Mouse (Mus musculus): Measurements from ENCODE around the gene Tusc2. TPM values are rescaled to one million over a fixed set of nuclear protein-coding genes. Genes with fewer than 3 reads are reported as not detected.

Tusc2 gene
- polyA plus RNA-seq, 1 experiment from 2014 or later: 98.5 TPM

GRCm38 (mm10) chr9:107580501-107581317 lies 17.7 kb downstream of the Tusc2 start, which contains the start of gene Hyal3:
TSS of gene Hyal3 (plus strand) at chr9:107580818.
- under 1% methylated on average over 32 of the region's 32 CpGs for WGBS
- peak within 1 kb of the TSS; percentile 92 for H3K27ac ChIP-seq (ENCODE audit: low read length)
- H3K4me1 ChIP-seq (replicated peaks; ENCODE audit: control insufficient read depth, insufficient read depth, low read length): peaks cover 29% of the 10 kb centered on the region
- H3K4me3 ChIP-seq (replicated peaks; ENCODE audit: low read length): peak within 1 kb of the TSS; percentile 74
- peak within 1 kb of the TSS; percentile 84 for H3K9ac ChIP-seq (replicated peaks; ENCODE audit: low read depth, low read length)
- peak within 1 kb of the TSS; percentile 99 for H3K4me2 ChIP-seq (ENCODE audit: low read length)
- no peaks in the 10 kb centered on the region for H3K27me3 ChIP-seq (replicated peaks; ENCODE audit: control insufficient read depth, insufficient read depth, low read length)
- peak; percentile 86 for ATAC-seq
- H3K36me3 ChIP-seq (ENCODE audit: control insufficient read depth, insufficient read depth): no peaks in the 10 kb centered on the region
- no peaks in the 10 kb centered on the region for H3K9me3 ChIP-seq (ENCODE audit: control insufficient read depth, low read length)

- peaks cover 29% of the 10 kb centered on the region for H3K4me1 ChIP-seq (replicated peaks; ENCODE audit: control insufficient read depth, insufficient read depth, low read length)
- 77% methylated on average over 4 of the region's 4 CpGs for WGBS
- peak overlapping the region; percentile 99 for H3K4me2 ChIP-seq (ENCODE audit: low read length)
- H3K27ac ChIP-seq (ENCODE audit: low read length): no peak overlapping the region
- ATAC-seq: no peak
- no peaks in the 10 kb centered on the region for H3K27me3 ChIP-seq (replicated peaks; ENCODE audit: control insufficient read depth, insufficient read depth, low read length)
- H3K36me3 ChIP-seq (ENCODE audit: control insufficient read depth, insufficient read depth): no peaks in the 10 kb centered on the region
- H3K9me3 ChIP-seq (ENCODE audit: control insufficient read depth, low read length): no peaks in the 10 kb centered on the region
- peak overlapping the region; percentile 74 for H3K4me3 ChIP-seq (replicated peaks; ENCODE audit: low read length)
- H3K9ac ChIP-seq (replicated peaks; ENCODE audit: low read depth, low read length): no peak overlapping the region
Measured at GRCm38 (mm10) chr9:107581584-107581983, 18.5 kb downstream of the Tusc2 start.

- peaks cover 29% of the 10 kb centered on the region for H3K4me1 ChIP-seq (replicated peaks; ENCODE audit: control insufficient read depth, insufficient read depth, low read length)
- no peak overlapping the region for H3K4me3 ChIP-seq (replicated peaks; ENCODE audit: low read length)
- no peak overlapping the region for H3K27ac ChIP-seq (ENCODE audit: low read length)
- H3K4me2 ChIP-seq (ENCODE audit: low read length): no peak overlapping the region
- 88% methylated on average over 7 of the region's 7 CpGs for WGBS
- no peak for ATAC-seq
- H3K9ac ChIP-seq (replicated peaks; ENCODE audit: low read depth, low read length): no peak overlapping the region
- no peaks in the 10 kb centered on the region for H3K36me3 ChIP-seq (ENCODE audit: control insufficient read depth, insufficient read depth)
- no peaks in the 10 kb centered on the region for H3K9me3 ChIP-seq (ENCODE audit: control insufficient read depth, low read length)
- H3K27me3 ChIP-seq (replicated peaks; ENCODE audit: control insufficient read depth, insufficient read depth, low read length): no peaks in the 10 kb centered on the region
Measured at GRCm38 (mm10) chr9:107582509-107583062, 19.5 kb downstream of the Tusc2 start.

- 89% methylated on average over 14 of the region's 14 CpGs for WGBS
- Histone ChIP-seq H3K9ac (replicated peaks; ENCODE audit: low read depth, low read length) (no peak overlapping the region), H3K27ac (ENCODE audit: low read length) (no peak overlapping the region), H3K4me1 (replicated peaks; ENCODE audit: control insufficient read depth, insufficient read depth, low read length) (peaks cover 32% of the 10 kb centered on the region), H3K4me2 (ENCODE audit: low read length) (no peak overlapping the region), H3K36me3 (ENCODE audit: control insufficient read depth, insufficient read depth) (no peaks in the 10 kb centered on the region), H3K27me3 (replicated peaks; ENCODE audit: control insufficient read depth, insufficient read depth, low read length) (no peaks in the 10 kb centered on the region), H3K9me3 (ENCODE audit: control insufficient read depth, low read length) (no peaks in the 10 kb centered on the region), H3K4me3 (replicated peaks; ENCODE audit: low read length) (no peak overlapping the region)
- ATAC-seq: no peak
Measured at GRCm38 (mm10) chr9:107583174-107583573, 20.1 kb downstream of the Tusc2 start.

GRCm38 (mm10) chr9:107586504-107586903 lies 23.4 kb downstream of the Tusc2 start:
- peaks cover 17% of the 10 kb centered on the region for H3K4me1 ChIP-seq (replicated peaks; ENCODE audit: control insufficient read depth, insufficient read depth, low read length)
- H3K4me3 ChIP-seq (replicated peaks; ENCODE audit: low read length): no peak overlapping the region
- no peak for ATAC-seq
- 90% methylated on average over 5 of the region's 5 CpGs for WGBS
- no peaks in the 10 kb centered on the region for H3K9me3 ChIP-seq (ENCODE audit: control insufficient read depth, low read length)
- no peaks in the 10 kb centered on the region; the same call in 1 of the 2 replicates for H3K36me3 ChIP-seq (ENCODE audit: control insufficient read depth, insufficient read depth)
- no peak overlapping the region for H3K27ac ChIP-seq (ENCODE audit: low read length)
- H3K27me3 ChIP-seq (replicated peaks; ENCODE audit: control insufficient read depth, insufficient read depth, low read length): no peaks in the 10 kb centered on the region
- H3K9ac ChIP-seq (replicated peaks; ENCODE audit: low read depth, low read length): no peak overlapping the region
- no peak overlapping the region for H3K4me2 ChIP-seq (ENCODE audit: low read length)

- ATAC-seq: peak; percentile 99
- H3K4me3 ChIP-seq (replicated peaks; ENCODE audit: low read length): peak within 1 kb of the TSS; percentile 87
- no peak within 1 kb of the TSS for H3K27ac ChIP-seq (ENCODE audit: low read length)
- H3K9me3 ChIP-seq (ENCODE audit: control insufficient read depth, low read length): no peaks in the 10 kb centered on the region
- 14% methylated on average over 46 of the region's 46 CpGs for WGBS
- H3K4me2 ChIP-seq (ENCODE audit: low read length): peak within 1 kb of the TSS; percentile 96
- peaks cover 5% of the 10 kb centered on the region for H3K36me3 ChIP-seq (ENCODE audit: control insufficient read depth, insufficient read depth)
- H3K4me1 ChIP-seq (replicated peaks; ENCODE audit: control insufficient read depth, insufficient read depth, low read length): peaks cover 11% of the 10 kb centered on the region
- H3K27me3 ChIP-seq (replicated peaks; ENCODE audit: control insufficient read depth, insufficient read depth, low read length): no peaks in the 10 kb centered on the region
- H3K9ac ChIP-seq (replicated peaks; ENCODE audit: low read depth, low read length): peak within 1 kb of the TSS; percentile 71
Measured at GRCm38 (mm10) chr9:107586974-107587832, 24.1 kb downstream of the Tusc2 start, which contains the start of gene Ifrd2. TSS of gene Ifrd2 (plus strand) at chr9:107587642.

GRCm38 (mm10) chr9:107587833-107588639 lies 25.0 kb downstream of the Tusc2 start:
- ATAC-seq: no peak
- peak overlapping the region; percentile 87 for H3K4me3 ChIP-seq (replicated peaks; ENCODE audit: low read length)
- 5% methylated on average over 33 of the region's 33 CpGs for WGBS
- peak overlapping the region; percentile 96 for H3K4me2 ChIP-seq (ENCODE audit: low read length)
- peak overlapping the region; percentile 71 for H3K9ac ChIP-seq (replicated peaks; ENCODE audit: low read depth, low read length)
- peaks cover 5% of the 10 kb centered on the region for H3K36me3 ChIP-seq (ENCODE audit: control insufficient read depth, insufficient read depth)
- H3K27me3 ChIP-seq (replicated peaks; ENCODE audit: control insufficient read depth, insufficient read depth, low read length): no peaks in the 10 kb centered on the region
- H3K27ac ChIP-seq (ENCODE audit: low read length): no peak overlapping the region
- no peaks in the 10 kb centered on the region for H3K9me3 ChIP-seq (ENCODE audit: control insufficient read depth, low read length)
- peaks cover 11% of the 10 kb centered on the region for H3K4me1 ChIP-seq (replicated peaks; ENCODE audit: control insufficient read depth, insufficient read depth, low read length)

- ATAC-seq: no peak
- Histone ChIP-seq H3K9ac (replicated peaks; ENCODE audit: low read depth, low read length) (no peak overlapping the region), H3K27ac (ENCODE audit: low read length) (no peak overlapping the region), H3K4me3 (replicated peaks; ENCODE audit: low read length) (no peak overlapping the region), H3K4me2 (ENCODE audit: low read length) (no peak overlapping the region), H3K36me3 (ENCODE audit: control insufficient read depth, insufficient read depth) (peaks cover 5% of the 10 kb centered on the region), H3K9me3 (ENCODE audit: control insufficient read depth, low read length) (no peaks in the 10 kb centered on the region), H3K4me1 (replicated peaks; ENCODE audit: control insufficient read depth, insufficient read depth, low read length) (peaks cover 11% of the 10 kb centered on the region), H3K27me3 (replicated peaks; ENCODE audit: control insufficient read depth, insufficient read depth, low read length) (no peaks in the 10 kb centered on the region)
- 86% methylated on average over 25 of the region's 25 CpGs for WGBS
Measured at GRCm38 (mm10) chr9:107590058-107590772, 27.2 kb downstream of the Tusc2 start.
